Mouse (Mus musculus) olfactory bulb, adult 2 months (tissue): ENCODE measurements around the gene Reg3a. TPM values are rescaled to one million over a fixed set of nuclear protein-coding genes. Genes with fewer than 3 reads are reported as not detected.

Source experiments
- H3K27ac ChIP-seq: fragments of 200-500 bp; 2 replicates; pipeline ENCODE4 v1.5.1; 2012; ENCODE audit warnings: low read depth, low read length; ENCODE audit not compliant: insufficient read depth
- H3K4me1 ChIP-seq: fragments of 200-500 bp; 2 replicates; pipeline ENCODE4 v1.6.1; 2012; ENCODE audit warnings: low read length; ENCODE audit not compliant: control insufficient read depth, insufficient read depth
- H3K4me3 ChIP-seq: fragments of 200-500 bp; 2 replicates; pipeline ENCODE4 v1.5.1; 2012; ENCODE audit warnings: mild to moderate bottlenecking, low read depth, low read length, moderate library complexity; ENCODE audit not compliant: insufficient read depth
- CTCF ChIP-seq: fragments of 200-500 bp; IDR thresholded peaks from 2 replicates; pipeline ENCODE4 v1.5.1; 2012; ENCODE audit warnings: low read depth, mild to moderate bottlenecking, low read length, moderate library complexity; ENCODE audit not compliant: insufficient read depth
- POLR2A ChIP-seq: fragments of 200-500 bp; IDR thresholded peaks from 2 replicates; pipeline ENCODE4 v1.6.1; 2012; ENCODE audit warnings: mild to moderate bottlenecking, low read depth, low read length, moderate library complexity; ENCODE audit not compliant: insufficient read depth
- WGBS: fragments of 180-500 bp; shearing (Covaris S2); methylation state at CpG from one replicate; pipeline ENCODE4 v1.1.7; 2018; 5-methylcytosine and 5-hydroxymethylcytosine counted together
- polyA plus RNA-seq: library from polyadenylated mRNA; stranded (reverse); fragments of >200 nt; gene quantifications from 2 replicates; pipeline ENCODE4 v1.2.4, GENCODE M21; 2012; ENCODE audit warnings: low replicate concordance; ENCODE audit not compliant: missing spikeins, insufficient read depth, insufficient read length

Gene Reg3a
- polyA plus RNA-seq, 1 experiment: not detected

DNA sequence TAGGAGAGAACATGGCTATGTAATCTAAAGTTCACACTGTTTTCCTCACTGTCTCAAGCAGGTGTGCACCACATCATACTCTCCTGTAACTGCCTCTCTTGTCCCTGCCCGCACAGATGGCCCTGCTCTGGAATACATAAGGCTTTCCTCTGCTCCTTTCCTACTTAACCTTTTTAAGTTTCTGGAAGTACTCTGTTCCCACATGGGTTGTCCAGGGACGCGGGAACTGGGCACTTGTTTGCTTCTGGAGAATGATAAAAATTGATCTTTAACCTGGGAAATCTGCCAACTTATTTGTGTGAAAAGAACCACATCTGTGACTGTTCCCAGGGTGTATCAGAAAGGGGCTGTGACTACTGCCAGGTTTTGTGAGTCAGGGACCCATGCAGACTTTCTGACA, 45.0 kb downstream of the Reg3a start:
- no peak overlapping the region for H3K27ac ChIP-seq
- no peak for TF ChIP-seq CTCF
- TF ChIP-seq POLR2A: no peak
- WGBS: 90% methylated on average over 3 of the region's 3 CpGs
- no peaks in the 10 kb centered on the region for H3K4me1 ChIP-seq
- H3K4me3 ChIP-seq: no peak overlapping the region

Other genes with a start within 250 kb of the Reg3a start
- gene Reg3b, start 10.1 kb upstream of the Reg3a start, polyA plus RNA-seq: not detected in 2 replicates
- gene Reg3d, start 1.8 kb upstream of the Reg3a start, polyA plus RNA-seq: not detected in 2 replicates
- gene Reg2, start 14.9 kb downstream of the Reg3a start, polyA plus RNA-seq: not detected in 2 replicates
- gene Reg1, start 42.0 kb downstream of the Reg3a start, polyA plus RNA-seq: not detected in 2 replicates
- gene Reg3g, start 88.2 kb downstream of the Reg3a start, polyA plus RNA-seq: not detected in 2 replicates